Mouse (Mus musculus) forebrain, embryonic 11.5 days (tissue): ENCODE data around the gene Gm4881. TPM values are rescaled to one million over a fixed set of nuclear protein-coding genes. Genes with fewer than 3 reads are reported as not detected.

Source experiments
- ATAC-seq: fragments of 200-750 bp; cut with Nextera tagmentation; replicated peaks from 2 replicates; pipeline ENCODE4 v1.8.0; 2017; ENCODE audit warnings: moderate TSS enrichment; ENCODE audit not compliant: low FRiP score
- DNase-seq: peaks from one replicate; pipeline ENCODE4 v3.0.0-alpha.2; 2017; ENCODE audit warnings: low spot score
- H3K27ac ChIP-seq: fragments of 300-500 bp; sonication (generic); 2 replicates; pipeline ENCODE4 v1.5.1; 2014; ENCODE audit warnings: low read depth, low read length
- H3K27me3 ChIP-seq: fragments of 300-500 bp; sonication (generic); 2 replicates; pipeline ENCODE4 v1.6.1; 2014; ENCODE audit warnings: mild to moderate bottlenecking, low read length, mixed read lengths; ENCODE audit not compliant: control insufficient read depth, insufficient read depth
- H3K36me3 ChIP-seq: fragments of 300-500 bp; sonication (generic); 2 replicates; pipeline ENCODE4 v1.6.1; 2014; ENCODE audit warnings: mild to moderate bottlenecking, low read length, moderate library complexity, mixed read lengths; ENCODE audit not compliant: control insufficient read depth, insufficient read depth
- H3K4me1 ChIP-seq: fragments of 300-500 bp; sonication (generic); replicated peaks from 2 replicates; pipeline ENCODE4 v1.6.1; 2014; ENCODE audit warnings: low read length, mixed read lengths; ENCODE audit not compliant: control insufficient read depth, insufficient read depth
- H3K4me2 ChIP-seq: fragments of 300-500 bp; sonication (generic); 2 replicates; pipeline ENCODE4 v1.6.1; 2014; ENCODE audit warnings: low read depth, mild to moderate bottlenecking, low read length, moderate library complexity, mixed read lengths; ENCODE audit not compliant: severe bottlenecking
- H3K4me3 ChIP-seq: fragments of 300-500 bp; sonication (generic); 2 replicates; pipeline ENCODE4 v1.5.1; 2014; ENCODE audit warnings: low read depth, low read length
- H3K9ac ChIP-seq: fragments of 300-500 bp; sonication (generic); 2 replicates; pipeline ENCODE4 v1.6.1; 2014; ENCODE audit warnings: low read length
- H3K9me3 ChIP-seq: fragments of 300-500 bp; sonication (generic); 2 replicates; pipeline ENCODE4 v1.6.1; 2016; ENCODE audit warnings: low read length, mixed read lengths; ENCODE audit not compliant: control insufficient read depth
- WGBS: fragments of 180-500 bp; shearing (Covaris S2); extraction: QIAGEN DNeasy Blood & Tissue Kit; methylation state at CpG from one replicate; pipeline ENCODE4 v1.1.7; 2014; 5-methylcytosine and 5-hydroxymethylcytosine counted together
- polyA plus RNA-seq: library from polyadenylated mRNA; unstranded; fragments of >200 nt; fragmentation: Nextera tagmentation; extraction: Ambion mirVana; gene quantifications from 2 replicates; pipeline ENCODE4 v1.2.1, GENCODE M21; 2014

Gene Gm4881
- polyA plus RNA-seq, 1 experiment from 2014 or later = 0.55 TPM

- WGBS = 84% methylated on average over 8 of the region's 8 CpGs
- Histone ChIP-seq H3K27me3 (no peaks in the 10 kb centered on the region), H3K9me3 (no peaks in the 10 kb centered on the region), H3K36me3 (no peaks in the 10 kb centered on the region), H3K4me2 (no peak overlapping the region), H3K4me1 (no peaks in the 10 kb centered on the region; the same call in 1 of the 2 replicates), H3K27ac (no peak overlapping the region), H3K4me3 (no peak overlapping the region), H3K9ac (no peak overlapping the region)
- DNase-seq (no peak), ATAC-seq (no peak)
These were observed 23.7 kb upstream of the Gm4881 start for GRCm38 (mm10) chr7:24967966-24968365.

DNA sequence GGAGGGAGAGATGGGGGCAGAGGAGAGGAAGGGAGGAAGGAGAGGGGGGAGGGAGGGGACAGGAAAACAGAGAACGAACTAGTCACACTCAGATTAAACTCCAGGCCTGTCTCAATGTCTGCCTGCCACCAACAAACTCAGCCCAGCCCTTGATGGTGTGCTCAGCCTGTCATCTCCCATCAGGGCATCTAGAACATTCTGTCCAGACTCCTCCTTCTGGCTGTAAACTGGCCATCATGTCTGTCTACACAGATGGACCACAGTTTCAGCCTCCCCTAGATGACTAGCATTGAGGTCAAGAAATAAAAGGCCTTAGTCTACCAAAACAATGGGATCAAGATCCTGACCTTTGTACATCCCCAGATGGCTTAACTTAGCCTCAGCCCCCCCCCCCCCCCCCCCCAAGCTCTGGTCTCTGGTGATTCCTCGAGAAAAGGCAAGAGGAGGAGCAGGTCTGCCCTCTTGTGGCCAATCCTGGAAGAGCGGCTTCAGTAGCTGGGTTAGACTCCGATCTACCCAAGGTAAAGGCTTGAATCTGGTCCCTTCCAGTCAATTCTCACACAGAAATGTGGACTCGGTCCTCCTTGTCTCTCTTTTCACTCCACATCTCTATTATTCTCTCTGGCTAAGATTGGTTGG is 20.7 kb upstream of the Gm4881 start:
- no peaks in the 10 kb centered on the region for H3K27me3 ChIP-seq
- no peaks in the 10 kb centered on the region for H3K36me3 ChIP-seq
- WGBS = 12% methylated on average over 5 of the region's 5 CpGs
- peak; percentile 88 for DNase-seq
- no peak overlapping the region for H3K27ac ChIP-seq
- H3K9me3 ChIP-seq = no peaks in the 10 kb centered on the region
- H3K4me1 ChIP-seq = no peaks in the 10 kb centered on the region
- no peak overlapping the region for H3K4me2 ChIP-seq
- H3K9ac ChIP-seq = no peak overlapping the region
- no peak for ATAC-seq
- no peak overlapping the region for H3K4me3 ChIP-seq

GRCm38 (mm10) chr7:24964288-24964687 is 20.0 kb upstream of the Gm4881 start:
- Histone ChIP-seq H3K36me3 (no peaks in the 10 kb centered on the region), H3K4me1 (no peaks in the 10 kb centered on the region), H3K4me2 (no peak overlapping the region), H3K27ac (no peak overlapping the region), H3K27me3 (no peaks in the 10 kb centered on the region), H3K4me3 (no peak overlapping the region), H3K9ac (no peak overlapping the region), H3K9me3 (no peaks in the 10 kb centered on the region)
- DNase-seq (no peak), ATAC-seq (no peak)
- 83% methylated on average over 2 of the region's 2 CpGs for WGBS

GRCm38 (mm10) chr7:24955226-24955625 is 10.9 kb upstream of the Gm4881 start:
- Histone ChIP-seq H3K27ac (no peak overlapping the region), H3K4me2 (peak overlapping the region; percentile 43), H3K36me3 (no peaks in the 10 kb centered on the region), H3K4me3 (peak overlapping the region; percentile 30), H3K9ac (no peak overlapping the region), H3K27me3 (peaks cover 55% of the 10 kb centered on the region), H3K4me1 (peaks cover 4% of the 10 kb centered on the region; the same call in 1 of the 2 replicates), H3K9me3 (no peaks in the 10 kb centered on the region)
- 4% methylated on average over 24 of the region's 33 CpGs for WGBS
- ATAC-seq (no peak), DNase-seq (no peak)

GRCm38 (mm10) chr7:24954450-24954849 is 10.2 kb upstream of the Gm4881 start:
- no peak overlapping the region for H3K27ac ChIP-seq
- no peak for DNase-seq
- H3K4me2 ChIP-seq = peak overlapping the region; percentile 61
- H3K36me3 ChIP-seq = no peaks in the 10 kb centered on the region
- H3K4me1 ChIP-seq = peaks cover 4% of the 10 kb centered on the region; the same call in 1 of the 2 replicates
- H3K9ac ChIP-seq = peak overlapping the region; percentile 35
- peaks cover 62% of the 10 kb centered on the region for H3K27me3 ChIP-seq
- no peaks in the 10 kb centered on the region for H3K9me3 ChIP-seq
- ATAC-seq = no peak
- 2% methylated on average over 29 of the region's 30 CpGs for WGBS
- peak overlapping the region; percentile 30 for H3K4me3 ChIP-seq

- Histone ChIP-seq H3K4me3 (peak overlapping the region; percentile 30), H3K4me1 (peaks cover 4% of the 10 kb centered on the region; the same call in 1 of the 2 replicates), H3K9ac (peak overlapping the region; percentile 35), H3K9me3 (no peaks in the 10 kb centered on the region), H3K4me2 (peak overlapping the region; percentile 61), H3K36me3 (no peaks in the 10 kb centered on the region), H3K27ac (no peak overlapping the region), H3K27me3 (peaks cover 66% of the 10 kb centered on the region)
- DNase-seq = no peak
- ATAC-seq = 0 out of 2 replicates have a peak, but pooled peaks have one; percentile 28
- 2% methylated on average over 22 of the region's 24 CpGs for WGBS
These were observed 9.7 kb upstream of the Gm4881 start for GRCm38 (mm10) chr7:24953966-24954365.

DNA sequence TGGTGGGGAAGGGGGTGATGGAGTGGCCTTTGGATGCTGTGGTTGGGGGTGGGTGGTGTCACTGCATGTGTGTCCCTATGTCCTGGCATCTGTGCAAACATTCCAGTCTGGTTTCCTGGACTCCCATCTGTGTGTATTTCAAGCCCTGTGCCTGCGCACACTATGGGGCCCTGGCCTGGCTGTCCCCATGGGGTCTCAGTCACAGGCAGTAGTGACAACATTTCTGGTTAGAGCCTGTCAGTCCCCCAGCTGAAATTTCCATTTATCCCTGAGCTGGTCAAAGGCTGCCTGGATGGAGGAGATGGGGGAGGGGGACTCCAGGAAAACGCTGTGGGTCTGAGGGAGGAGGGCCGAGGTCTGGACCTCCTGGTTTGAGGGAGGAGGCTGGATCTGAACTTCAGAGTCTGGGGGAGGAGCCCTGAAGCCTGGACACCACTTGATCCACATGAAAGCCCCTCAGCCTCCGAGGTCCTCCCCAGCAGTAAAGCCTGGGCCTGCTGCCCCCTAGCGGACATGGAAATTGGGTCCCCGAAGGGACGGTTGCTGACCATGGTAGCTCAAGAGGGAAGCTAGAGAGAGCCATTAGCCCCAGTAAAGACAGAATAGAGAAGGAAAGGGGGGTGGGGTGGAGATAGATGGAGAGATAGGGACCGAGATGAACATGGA is 5.8 kb upstream of the Gm4881 start:
- DNase-seq = peak; percentile 92

DNA sequence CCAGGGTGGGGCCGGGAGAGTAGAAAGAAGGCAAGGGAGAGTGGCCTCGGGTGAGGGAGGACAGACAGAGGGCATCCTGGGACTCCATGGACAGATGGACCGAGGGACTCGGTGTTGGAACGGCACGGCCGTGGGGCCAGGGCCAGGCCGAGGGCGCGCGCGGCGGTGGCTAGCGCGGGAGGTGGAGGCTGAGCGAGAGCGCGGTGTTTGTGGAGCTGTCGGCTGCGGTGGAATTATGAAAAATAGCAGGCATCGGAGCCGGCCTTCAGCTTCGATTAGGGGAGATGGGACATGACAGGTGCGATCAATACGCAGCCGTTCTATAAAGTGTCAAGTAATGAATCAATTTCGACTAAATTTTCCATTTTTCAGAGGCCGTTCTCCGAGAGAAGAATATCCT is 4.5 kb upstream of the Gm4881 start:
- 0 out of 2 replicates have a peak overlapping the region, but pooled peaks have one; percentile 15 for H3K4me2 ChIP-seq
- peaks cover 96% of the 10 kb centered on the region for H3K27me3 ChIP-seq
- H3K9me3 ChIP-seq = no peaks in the 10 kb centered on the region
- H3K9ac ChIP-seq = no peak overlapping the region
- H3K4me3 ChIP-seq = no peak overlapping the region
- H3K4me1 ChIP-seq = peaks cover 9% of the 10 kb centered on the region; the same call in 1 of the 2 replicates
- 2% methylated on average over 29 of the region's 29 CpGs for WGBS
- no peak for ATAC-seq
- no peak overlapping the region for H3K27ac ChIP-seq
- no peak for DNase-seq
- H3K36me3 ChIP-seq = no peaks in the 10 kb centered on the region

More for the DNA sequence above, 5.8 kb upstream of the Gm4881 start:
- H3K4me2 ChIP-seq = no peak overlapping the region
- under 1% methylated on average over 8 of the region's 8 CpGs for WGBS
- peak; percentile 66 for ATAC-seq
- no peak overlapping the region for H3K4me3 ChIP-seq
- H3K9me3 ChIP-seq = no peaks in the 10 kb centered on the region
- H3K9ac ChIP-seq = no peak overlapping the region
- peaks cover 94% of the 10 kb centered on the region for H3K27me3 ChIP-seq
- H3K27ac ChIP-seq = no peak overlapping the region
- no peaks in the 10 kb centered on the region for H3K36me3 ChIP-seq
- H3K4me1 ChIP-seq = peaks cover 4% of the 10 kb centered on the region; the same call in 1 of the 2 replicates
